ENCODE assay signal across 8 mouse cellular contexts in the genomic region with DNA sequence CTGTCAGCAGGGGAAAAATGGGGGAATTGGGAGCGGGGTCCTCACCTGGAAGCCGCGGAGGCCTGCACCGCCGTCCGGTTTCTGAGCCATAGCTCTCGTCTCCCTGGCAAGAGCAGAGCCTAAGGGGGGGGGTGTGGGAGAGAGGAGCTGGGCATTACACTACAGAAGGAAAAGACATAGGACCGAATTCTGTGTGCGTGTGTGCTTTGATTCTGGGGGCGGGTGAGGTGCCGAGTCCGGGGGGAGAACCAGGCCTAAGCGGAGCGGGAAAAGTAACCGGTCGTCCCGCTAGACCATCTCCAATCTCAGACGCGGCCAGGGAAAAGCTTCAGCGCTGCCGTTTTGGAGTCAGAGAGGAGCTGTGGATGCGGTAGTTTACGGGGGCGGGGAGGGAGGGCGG. TPM values are rescaled to one million over a fixed set of nuclear protein-coding genes. Genes with fewer than 3 reads are reported as not detected.
DNase-seq lines count a peak whose midpoint lies in the region; ATAC-seq and TF ChIP-seq lines count a peak whose summit lies in the region.

No protein-coding gene starts in this region.

- WGBS in embryonic facial prominence, embryonic 13.5 days: 21% methylated on average over 25 of the region's 25 CpGs
- 23% methylated on average over 25 of the region's 25 CpGs for WGBS in hindbrain, embryonic 16.5 days

- peak overlapping the region; percentile 91 for H3K27ac ChIP-seq in embryonic facial prominence, embryonic 13.5 days
- peak overlapping the region; percentile 86 for H3K27ac ChIP-seq in hindbrain, embryonic 16.5 days (ENCODE audit: low read depth, low read length)

- peak overlapping the region; percentile 58 for H3K4me2 ChIP-seq in embryonic facial prominence, embryonic 13.5 days
- peak overlapping the region; percentile 59 for H3K4me2 ChIP-seq in hindbrain, embryonic 16.5 days (ENCODE audit: low read length)

- peaks cover 11% of the 10 kb centered on the region; the same call in 1 of the 2 replicates for H3K4me1 ChIP-seq in G1E (ENCODE audit: insufficient read depth, low read depth, low read length)
- peaks cover 7% of the 10 kb centered on the region for H3K4me1 ChIP-seq in embryonic facial prominence, embryonic 13.5 days
- peaks cover 13% of the 10 kb centered on the region for H3K4me1 ChIP-seq in hindbrain, embryonic 16.5 days (ENCODE audit: control insufficient read depth, insufficient read depth, low read depth, low read length)

- ATAC-seq in G1E (ENCODE audit: extremely low read depth, insufficient number of reproducible peaks, low FRiP score, poor library complexity, severe bottlenecking): no peak
- no peak for ATAC-seq in embryonic facial prominence, embryonic 13.5 days (ENCODE audit: insufficient number of reproducible peaks, insufficient read depth, low FRiP score, low TSS enrichment, low read depth)
- ATAC-seq in hindbrain, embryonic 16.5 days: no peak; the same call in 1 of the 2 replicates

- no peaks in the 10 kb centered on the region for H3K36me3 ChIP-seq in G1E (replicated peaks)
- peaks cover 39% of the 10 kb centered on the region for H3K36me3 ChIP-seq in embryonic facial prominence, embryonic 13.5 days
- peaks cover 11% of the 10 kb centered on the region for H3K36me3 ChIP-seq in hindbrain, embryonic 16.5 days (ENCODE audit: control insufficient read depth, insufficient read depth, low read length)

- H3K4me3 ChIP-seq in G1E (ENCODE audit: low read depth, low read length): peak overlapping the region; percentile 71
- peak overlapping the region; percentile 58 for H3K4me3 ChIP-seq in embryonic facial prominence, embryonic 13.5 days
- peak overlapping the region; percentile 61 for H3K4me3 ChIP-seq in hindbrain, embryonic 16.5 days (ENCODE audit: low read length)

- peak; percentile 6 for DNase-seq in kidney, adult 9 months
- no peak for DNase-seq in kidney, adult 11 months
- no peak for DNase-seq in G1E (ENCODE audit: low spot score)
- DNase-seq in lung, postnatal 14 days: peak; percentile 5
- no peak for DNase-seq in ovary, adult 18-20 months (ENCODE audit: low spot score)
- no peak for DNase-seq in gastrocnemius, adult 8-10 months (ENCODE audit: low spot score in 2 of 2)

- H3K27me3 ChIP-seq in G1E (ENCODE audit: insufficient read depth, low read length): peaks cover 18% of the 10 kb centered on the region; the same call in 1 of the 2 replicates
- H3K27me3 ChIP-seq in embryonic facial prominence, embryonic 13.5 days: peaks cover 25% of the 10 kb centered on the region; the same call in 1 of the 2 replicates
- H3K27me3 ChIP-seq in hindbrain, embryonic 16.5 days (replicated peaks; ENCODE audit: control insufficient read depth, insufficient read depth, low read length): no peaks in the 10 kb centered on the region

- peak overlapping the region; percentile 86 for H3K9ac ChIP-seq in embryonic facial prominence, embryonic 13.5 days
- H3K9ac ChIP-seq in hindbrain, embryonic 16.5 days (ENCODE audit: low read depth, low read length): peak overlapping the region; percentile 78

- H3K9me3 ChIP-seq in G1E (replicated peaks): no peaks in the 10 kb centered on the region
- H3K9me3 ChIP-seq in embryonic facial prominence, embryonic 13.5 days: no peaks in the 10 kb centered on the region
- no peaks in the 10 kb centered on the region for H3K9me3 ChIP-seq in hindbrain, embryonic 16.5 days (ENCODE audit: control insufficient read depth, low read length)

- TF ChIP-seq CTCF in G1E (IDR thresholded peaks at IDR 0.05; ENCODE audit: low read depth, low read length): no peak

RNA-seq across cellular contexts. Expression of a gene that starts 0.7 kb away (rescaled TPM):
- total RNA-seq in G1E (2014; fragmentation: Nextera tagmentation) (17.8 and 34.6 TPM in 2 replicates), G1E (2017) (15.9 and 18.1 TPM in 2 replicates)
- 9.6 and 11.0 TPM in 2 replicates for polyA plus RNA-seq in G1E (2012)
- 745 and 750 TPM in 2 replicates for polyA plus RNA-seq in embryonic facial prominence, embryonic 13.5 days (2015; fragmentation: Nextera tagmentation; extraction: Ambion mirVana)
- 956 and 1,025 TPM in 2 replicates for polyA plus RNA-seq in hindbrain, embryonic 16.5 days (2015; fragmentation: Nextera tagmentation; extraction: Ambion mirVana)
- total RNA-seq in gastrocnemius, adult 8-10 months (2022): 10 to 100 TPM; 10.6 to 16.0 (median 13.1) TPM

Comparison
In these comparisons a context has a peak if more than half of its experiments do, and no peak if none do; other contexts are left out.
1. DNase-seq: peak in kidney, adult 9 months (single experiment) and lung, postnatal 14 days (single experiment); none in kidney, adult 11 months (single experiment), G1E (single experiment), ovary, adult 18-20 months (single experiment) and gastrocnemius, adult 8-10 months (0 of 2).
2. RNA of a gene that starts 0.7 kb away (polyA plus RNA-seq): 956 to 1,025 TPM in hindbrain, embryonic 16.5 days and 745 to 750 TPM in embryonic facial prominence, embryonic 13.5 days; 9.6 to 11.0 TPM in G1E; every median in the first group is over 10 times any median in the second.
3. Peak in every context shown above with its lines, with median percentiles within 50 percentile points of each other: H3K4me3 ChIP-seq.